Mouse (Mus musculus) neutrophil, adult 5-6 weeks (primary cell): ENCODE results near the gene Trim58. TPM values are rescaled to one million over a fixed set of nuclear protein-coding genes. Genes with fewer than 3 reads are reported as not detected.

Source experiments
- ATAC-seq: fragments of 151-379, 151-347 bp; 2 replicates; pipeline ENCODE4 v1.8.0; 2017; ENCODE audit warnings: mild to moderate bottlenecking, moderate TSS enrichment; ENCODE audit not compliant: insufficient number of reproducible peaks, poor library complexity, low FRiP score, severe bottlenecking; ENCODE audit errors: extremely low read depth
- total RNA-seq: library from RNA; stranded (forward); fragments of 200-1000 nt; gene quantifications from 2 replicates; pipeline ENCODE4 v1.2.3, GENCODE M21; 2017

The Trim58 gene
- total RNA-seq, 1 experiment from 2014 or later = 0.35 TPM

DNA sequence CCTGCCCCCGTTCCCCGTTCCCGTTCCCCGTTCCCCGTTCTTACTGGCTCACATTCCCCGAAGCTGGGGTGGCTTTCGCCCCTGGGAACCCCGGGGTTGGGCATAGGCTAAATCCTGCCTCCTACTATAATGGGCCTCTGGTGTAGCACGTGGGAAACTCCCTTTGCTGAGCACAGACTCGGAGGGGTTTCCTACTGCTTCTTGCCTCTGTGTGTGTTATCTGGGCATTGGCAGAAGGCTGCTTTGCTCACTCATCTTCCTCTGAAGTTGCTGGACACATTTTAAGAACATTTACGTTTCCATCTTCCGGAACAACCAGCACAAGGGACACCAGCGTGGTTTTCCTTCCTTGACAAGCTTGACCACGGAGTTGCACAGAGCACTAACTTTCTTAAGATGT is 792 bp downstream of the Trim58 start:
- no peak for ATAC-seq

GRCm38 (mm10) chr11:58641638-58642358 is 1.5 kb downstream of the Trim58 start:
- ATAC-seq = no peak

DNA sequence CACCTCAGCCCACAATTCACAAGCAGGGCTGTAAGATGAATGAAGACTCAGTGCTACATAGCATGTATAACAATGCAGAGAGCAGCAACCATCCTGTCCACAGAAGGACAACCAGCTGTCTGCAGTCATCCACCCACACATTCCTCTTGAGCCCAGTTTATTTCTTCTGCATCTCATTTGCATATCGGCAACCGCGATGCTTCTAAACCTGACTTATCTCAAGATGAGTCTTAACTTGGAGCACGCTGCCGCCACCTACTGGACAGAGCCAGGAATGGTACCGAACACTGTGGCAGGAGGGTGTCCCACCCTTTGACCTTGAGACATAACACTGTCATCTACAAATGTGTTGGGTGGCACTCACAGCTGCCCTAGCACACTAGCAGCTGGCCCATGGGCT is 3.1 kb downstream of the Trim58 start:
- peak; percentile 55; the same call in 1 of the 2 replicates for ATAC-seq

- no peak for ATAC-seq
These were observed 14.9 kb downstream of the Trim58 start for GRCm38 (mm10) chr11:58655151-58655550.

GRCm38 (mm10) chr11:58658596-58658995 is 18.3 kb downstream of the Trim58 start, which contains the start of gene Olfr322:
Gene Olfr322, plus strand, starts transcription at chr11:58658782.
- no peak for ATAC-seq

- no peak for ATAC-seq
These were observed 29.0 kb downstream of the Trim58 start for GRCm38 (mm10) chr11:58669252-58669651.

DNA sequence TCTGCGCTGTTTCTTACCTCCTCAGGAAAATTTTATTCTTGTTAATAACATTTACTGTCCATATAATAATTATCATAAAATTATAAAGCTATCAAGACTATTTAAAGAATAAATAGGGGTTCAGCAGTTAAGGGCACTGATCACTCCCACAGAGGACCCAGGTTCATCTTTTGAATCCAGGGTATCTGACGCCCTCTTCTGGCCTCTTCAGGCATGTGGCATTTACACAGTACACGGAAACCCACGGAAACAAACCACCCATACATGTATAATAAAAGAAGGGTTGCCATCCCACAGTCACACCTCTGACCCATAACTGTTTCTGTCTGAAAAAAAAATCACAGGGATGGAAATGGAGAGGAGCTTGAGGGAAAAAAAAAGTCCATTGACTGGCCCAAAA is 31.6 kb downstream of the Trim58 start:
- no peak for ATAC-seq

DNA sequence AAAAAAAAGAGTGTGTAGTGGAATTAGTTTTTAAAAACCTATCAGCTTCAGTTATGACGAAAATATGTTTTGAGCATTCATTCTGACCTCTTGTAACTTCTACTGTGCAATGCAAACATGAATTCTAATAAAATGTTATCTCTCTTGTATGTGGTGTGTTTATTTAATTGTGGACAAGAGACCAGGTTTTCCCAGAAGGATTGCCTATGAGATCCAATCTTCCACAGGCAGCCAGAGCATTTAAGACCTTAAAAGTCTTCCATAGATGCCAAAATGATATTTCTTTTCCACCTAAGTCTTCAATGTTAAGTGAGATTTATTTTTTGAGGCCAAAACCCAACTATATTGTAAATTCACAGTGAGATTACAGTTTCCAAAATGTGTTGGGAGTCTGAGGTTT is 40.5 kb downstream of the Trim58 start, which contains the start of gene Olfr320:
TSS of gene Olfr320 (plus strand) at position 301 of the 400 bp plus-strand sequence.
- ATAC-seq = no peak

- no peak for ATAC-seq
These were observed 58.6 kb downstream of the Trim58 start, which contains the start of gene Olfr319 for GRCm38 (mm10) chr11:58698862-58699261. Gene Olfr319, plus strand, starts transcription at chr11:58699162.

Other genes with a start within 250 kb of the Trim58 start
- not detected in 2 replicates for gene 1810065E05Rik, start 219.4 kb upstream of the Trim58 start, total RNA-seq
- not detected in 2 replicates for gene Gm12253, start 207.9 kb upstream of the Trim58 start, total RNA-seq
- not detected in 2 replicates for gene Lypd9, start 187.5 kb upstream of the Trim58 start, total RNA-seq
- gene Olfr30, start 178.2 kb upstream of the Trim58 start, total RNA-seq = not detected in 2 replicates
- not detected in 2 replicates for gene Olfr332, start 147.9 kb upstream of the Trim58 start, total RNA-seq
- gene Olfr331, start 137.9 kb upstream of the Trim58 start, total RNA-seq = not detected in 2 replicates
- not detected in 2 replicates for gene Olfr330, start 105.6 kb upstream of the Trim58 start, total RNA-seq
- gene Olfr329-ps, start 94.0 kb upstream of the Trim58 start, total RNA-seq = not detected in 2 replicates
- gene Olfr328, start 84.8 kb upstream of the Trim58 start, total RNA-seq = 0.12 TPM in 1 of 2 replicates, not detected in the other
- not detected in 2 replicates for gene Olfr224, start 69.9 kb upstream of the Trim58 start, total RNA-seq
- not detected in 2 replicates for gene Olfr325, start 62.7 kb upstream of the Trim58 start, total RNA-seq
- gene Olfr324, start 45.4 kb upstream of the Trim58 start, total RNA-seq = not detected in 2 replicates
- not detected in 2 replicates for gene 2210407C18Rik, start 24.4 kb upstream of the Trim58 start, total RNA-seq
- gene Olfr323, start 10.0 kb upstream of the Trim58 start, total RNA-seq = not detected in 2 replicates
- not detected in 2 replicates for gene Olfr322, start 18.3 kb downstream of the Trim58 start, total RNA-seq
- gene Olfr320, start 40.6 kb downstream of the Trim58 start, total RNA-seq = not detected in 2 replicates
- not detected in 2 replicates for gene Olfr319, start 58.7 kb downstream of the Trim58 start, total RNA-seq
- gene Olfr318, start 83.5 kb downstream of the Trim58 start, total RNA-seq = 0.23 TPM in 1 of 2 replicates, not detected in the other
- gene Olfr317, start 98.7 kb downstream of the Trim58 start, total RNA-seq = not detected in 2 replicates
- gene Olfr316, start 112.3 kb downstream of the Trim58 start, total RNA-seq = not detected in 2 replicates
- gene Olfr315, start 132.7 kb downstream of the Trim58 start, total RNA-seq = not detected in 2 replicates
- not detected in 2 replicates for gene Olfr314, start 142.5 kb downstream of the Trim58 start, total RNA-seq
- gene Fam183b, start 161.5 kb downstream of the Trim58 start, total RNA-seq = not detected in 2 replicates
- gene Olfr313, start 174.5 kb downstream of the Trim58 start, total RNA-seq = not detected in 2 replicates
- gene Olfr312, start 188.8 kb downstream of the Trim58 start, total RNA-seq = not detected in 2 replicates
- gene Olfr311, start 198.8 kb downstream of the Trim58 start, total RNA-seq = not detected in 2 replicates
- 12.1 and 16.8 TPM in 2 replicates for gene Gm12258, start 206.7 kb downstream of the Trim58 start, total RNA-seq
- 7.9 and 8.8 TPM in 2 replicates for gene 2810021J22Rik, start 226.8 kb downstream of the Trim58 start, total RNA-seq